Mouse (Mus musculus) MEL-GATA-1-ER (cell line): ENCODE measurements at regions not wholly inside any gene's neighbourhood (a gene's known extent, or its start where the extent isn't known, plus 50 kb on each side); places are given as distances from the start of the nearest gene placed in this dataset.
A peak's percentile ranks its signal among the peaks of the same experiment; 100 is the strongest.

Experiments used
- DNase-seq: peaks from one replicate; pipeline ENCODE4 v3.0.0-alpha.2; 2012; ENCODE audit warnings: low read depth; ENCODE audit errors: extremely low read depth

DNA sequence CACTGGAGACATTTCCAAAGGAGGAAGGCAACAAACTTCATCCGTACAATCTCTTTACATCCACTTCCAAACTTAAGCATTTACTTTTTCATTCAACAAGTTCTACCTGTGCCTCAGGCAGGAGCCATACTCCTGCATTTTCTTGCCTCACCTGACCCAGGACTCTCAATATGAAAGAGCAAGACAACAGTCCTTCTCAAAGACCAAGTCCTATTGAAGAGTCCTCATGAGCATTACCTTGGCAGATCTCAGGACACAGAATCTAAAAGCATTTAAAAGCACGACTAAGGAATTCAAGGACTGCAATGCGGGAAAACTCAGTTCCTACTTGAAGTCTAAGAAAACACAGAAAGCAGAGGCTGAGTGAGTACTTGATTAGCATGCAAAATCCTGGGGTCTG is 286.5 kb downstream of the Kcnrg start:
- no peak for DNase-seq

DNA sequence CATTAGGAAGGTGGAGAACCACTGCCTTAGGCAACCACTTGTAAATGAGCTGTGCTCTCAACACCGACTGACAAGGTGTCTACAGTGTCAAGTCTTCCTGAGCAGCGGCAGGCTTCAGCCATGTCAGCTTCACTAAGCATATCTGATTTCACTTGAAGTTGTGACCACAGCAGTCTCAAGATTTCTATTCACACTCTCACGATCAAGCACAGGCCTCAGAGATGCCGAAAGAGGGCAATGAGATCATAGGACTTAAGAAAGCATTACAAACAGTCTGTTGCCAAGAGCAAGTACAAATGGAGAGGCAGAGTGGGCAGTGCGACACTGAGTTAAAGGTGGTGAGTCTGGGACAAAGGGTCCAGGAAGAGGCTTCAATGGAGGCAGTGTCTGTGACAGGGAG is 289.6 kb downstream of the Kcnrg start:
- no peak for DNase-seq

DNA sequence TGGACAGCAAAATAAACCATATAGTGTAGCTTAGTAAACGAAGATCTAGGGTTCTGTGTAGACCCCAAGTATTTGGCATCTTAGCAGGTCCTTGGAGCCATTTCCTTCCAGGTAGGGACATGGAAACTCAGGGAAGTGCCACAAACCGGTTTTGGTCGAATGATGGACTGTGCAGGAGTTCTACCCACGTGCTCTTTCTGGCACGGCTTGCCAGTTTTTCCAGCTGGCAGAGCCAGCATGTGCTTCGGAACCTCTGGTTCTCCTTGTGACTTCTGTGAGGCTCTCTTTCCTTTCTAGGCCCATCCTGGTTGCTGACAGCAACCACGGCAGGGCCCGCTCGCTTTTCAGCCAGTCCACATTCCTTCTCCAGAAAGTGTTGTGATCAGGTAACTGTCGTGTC is 291.4 kb downstream of the Kcnrg start:
- DNase-seq: no peak

DNA sequence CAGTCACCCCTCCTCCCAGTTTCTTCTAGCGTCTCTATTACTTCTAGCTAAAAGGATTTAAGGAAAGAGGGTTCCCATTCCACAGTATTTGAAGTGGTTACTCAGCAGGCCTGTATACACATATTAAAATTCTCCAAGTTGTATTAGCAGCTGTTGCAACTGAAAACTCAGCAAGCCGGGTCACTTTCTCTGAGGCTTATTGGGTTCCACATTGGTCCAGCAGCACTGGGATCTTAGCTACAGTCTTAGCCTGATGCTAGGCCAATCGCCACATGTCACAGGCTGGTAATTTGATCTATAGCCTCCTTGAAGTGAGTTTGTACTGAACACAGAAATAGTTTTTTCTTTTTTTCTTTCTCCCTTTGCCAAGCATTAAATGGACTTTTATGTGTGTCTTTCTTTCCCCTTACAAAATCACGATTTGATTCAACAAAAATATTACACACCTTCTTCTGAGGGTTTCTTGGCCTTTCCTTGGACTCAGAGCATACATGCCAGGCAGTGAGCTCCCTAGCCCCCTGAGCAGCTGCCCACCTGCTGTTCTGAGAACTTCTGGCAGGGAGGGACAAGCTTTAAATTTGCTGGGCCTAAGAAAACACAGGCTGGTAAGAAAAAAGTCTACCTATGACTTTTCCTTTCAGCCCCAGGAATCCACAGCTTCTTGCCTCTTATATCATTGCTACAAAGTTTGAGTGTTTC is 297.3 kb downstream of the Kcnrg start:
- DNase-seq: no peak

DNA sequence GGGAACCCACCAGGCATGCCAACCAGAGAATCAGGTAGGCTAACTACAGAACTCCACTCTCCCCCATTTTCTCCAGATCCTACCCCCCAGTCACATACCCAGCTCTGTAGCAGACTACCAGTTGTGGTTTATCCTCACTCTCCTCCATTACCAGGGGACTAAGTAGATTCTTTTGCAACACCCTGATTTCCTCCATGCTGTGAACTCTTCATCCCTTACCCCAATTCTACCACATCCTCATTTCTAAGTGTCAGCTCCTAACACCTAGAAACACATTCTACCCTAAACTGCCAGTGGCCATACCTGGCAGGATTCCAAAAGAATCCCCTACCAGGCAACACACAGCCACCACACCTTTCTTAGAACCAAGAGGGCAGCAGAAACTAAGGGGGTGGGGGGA is 310.9 kb downstream of the Kcnrg start:
- DNase-seq: no peak

DNA sequence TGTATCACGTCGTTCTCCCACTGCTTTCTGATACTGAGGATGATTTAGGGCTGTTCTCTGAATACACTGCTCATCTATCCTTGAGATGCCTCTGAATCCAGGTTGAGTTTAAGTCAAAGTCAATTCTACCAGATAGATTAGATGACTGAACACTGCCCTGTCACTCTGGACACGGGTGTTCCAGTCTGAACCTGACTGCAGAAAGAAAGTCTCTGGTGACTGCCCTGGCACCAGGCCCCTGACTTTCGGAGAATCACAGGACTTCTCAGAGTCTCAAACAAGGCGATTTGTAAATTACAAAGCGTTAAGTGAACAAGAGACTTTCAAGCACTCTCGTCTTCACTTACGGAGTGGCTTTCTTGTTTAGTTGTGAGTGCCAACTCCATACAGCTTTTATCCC is 324.6 kb downstream of the Kcnrg start:
- no peak for DNase-seq

DNA sequence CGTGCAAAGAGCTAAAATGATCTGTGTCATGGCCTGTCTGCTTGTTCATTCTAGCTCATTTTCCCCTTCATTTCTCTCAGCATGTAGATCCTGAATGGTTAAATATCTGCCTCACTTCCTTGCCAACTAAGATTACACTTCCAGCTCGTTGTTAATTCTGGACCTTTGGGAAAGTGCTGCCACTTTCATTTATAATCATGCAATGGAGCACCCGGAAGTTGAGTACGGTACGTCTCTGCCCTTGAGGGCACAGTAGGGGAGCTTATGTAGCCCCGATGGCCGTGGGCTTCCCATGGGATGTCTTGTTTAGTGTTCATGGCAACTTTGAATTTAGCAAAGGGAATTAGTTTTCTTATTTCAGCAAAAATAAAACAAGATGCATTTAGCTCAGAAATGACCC is 334.4 kb downstream of the Kcnrg start:
- DNase-seq: no peak

DNA sequence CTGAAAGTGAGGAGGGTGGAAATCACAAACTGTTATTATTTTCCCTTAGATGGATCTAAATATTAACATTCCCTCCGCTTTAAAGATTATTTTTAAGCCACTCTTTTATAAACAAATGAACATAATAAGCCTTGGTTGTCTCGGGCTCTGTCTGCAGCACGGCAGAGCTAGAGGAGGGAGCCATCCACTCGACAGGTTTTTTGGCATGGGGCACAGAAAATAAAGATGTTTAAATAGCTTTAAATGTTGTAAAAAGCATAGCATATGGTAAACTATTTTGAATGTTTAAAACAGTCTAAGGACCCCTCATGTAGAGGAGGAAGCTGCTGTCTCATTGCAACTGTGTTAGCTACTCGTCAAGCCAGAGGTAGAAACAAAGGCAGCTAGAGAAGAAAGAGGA is 338.4 kb downstream of the Kcnrg start:
- DNase-seq: no peak

DNA sequence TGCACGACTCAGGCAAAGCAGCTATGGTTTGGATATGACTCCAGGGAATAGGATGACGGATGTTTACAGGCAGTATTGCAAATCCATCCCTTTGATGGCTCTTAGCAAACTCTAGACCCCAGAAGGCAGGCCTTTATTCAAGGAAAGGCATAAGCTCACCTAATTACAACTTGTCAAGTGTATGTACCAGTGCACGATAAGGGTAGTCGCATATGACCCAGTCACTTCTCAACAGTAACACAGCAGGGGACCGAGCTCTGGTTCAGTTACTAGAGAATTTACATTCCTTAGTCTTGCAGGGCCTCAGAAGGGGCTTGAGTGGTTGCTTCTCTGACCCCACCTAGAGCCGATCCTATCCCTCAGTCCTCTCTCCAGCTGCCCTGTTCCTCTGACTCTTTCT is 342.2 kb downstream of the Kcnrg start:
- no peak for DNase-seq

DNA sequence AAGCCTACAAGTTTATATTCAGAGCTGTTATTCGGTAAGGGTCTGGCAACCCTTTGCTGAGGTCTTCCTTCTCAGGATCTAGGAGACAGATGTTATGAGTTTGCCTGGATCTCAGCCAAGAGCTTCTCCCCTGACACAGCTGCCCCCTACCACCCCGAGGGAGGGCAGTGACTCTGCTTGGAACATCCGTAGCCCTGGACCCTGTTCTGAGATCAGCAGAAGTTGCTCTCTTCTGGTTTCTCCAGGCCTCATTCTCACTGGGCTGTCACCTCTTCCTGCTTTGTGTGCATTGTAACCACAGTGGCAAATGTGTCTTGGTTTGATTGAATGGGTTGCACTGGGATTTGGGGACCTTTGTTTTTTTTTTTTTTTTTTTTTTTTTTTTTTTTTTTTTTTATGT is 342.4 kb upstream of the Rnaseh2b start:
- no peak for DNase-seq

DNA sequence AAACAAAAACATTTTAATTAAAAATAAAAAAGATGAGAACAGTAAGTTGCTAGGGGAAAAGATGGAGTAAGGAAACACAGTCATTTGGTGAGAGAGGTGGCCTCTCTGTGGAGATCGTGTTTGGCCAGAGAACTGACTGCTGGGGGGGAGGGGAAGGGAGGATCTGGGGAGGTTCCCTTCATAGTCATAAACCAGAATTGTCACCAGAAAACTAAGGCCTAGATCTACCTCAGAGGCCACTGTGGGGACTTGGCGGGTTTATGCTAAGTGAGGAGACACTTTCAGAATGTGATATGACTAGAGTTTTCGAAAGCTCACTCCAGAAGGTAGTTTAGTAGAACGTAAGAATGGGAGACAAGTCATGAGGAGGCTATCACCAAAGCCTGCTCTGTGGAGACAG is 339.4 kb upstream of the Rnaseh2b start:
- no peak for DNase-seq

DNA sequence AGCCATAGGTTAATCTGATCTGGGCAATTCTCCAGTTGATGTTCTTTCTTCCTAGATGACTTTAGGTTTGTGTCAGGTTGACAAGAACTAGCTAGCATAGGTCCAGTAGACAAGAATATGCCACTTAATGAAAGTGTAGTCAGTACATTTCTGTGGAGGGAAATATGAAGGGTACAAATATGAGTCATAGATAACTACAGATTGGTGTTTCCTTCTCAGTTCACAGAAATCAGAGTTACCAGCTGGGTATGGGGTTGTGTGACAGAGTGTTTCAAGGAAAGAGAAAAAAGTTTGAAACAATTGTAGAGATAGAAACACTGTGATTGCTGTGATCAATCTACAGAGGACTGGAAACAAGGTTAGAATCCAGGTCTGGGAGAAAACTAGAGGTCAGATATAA is 337.0 kb upstream of the Rnaseh2b start:
- DNase-seq: no peak

DNA sequence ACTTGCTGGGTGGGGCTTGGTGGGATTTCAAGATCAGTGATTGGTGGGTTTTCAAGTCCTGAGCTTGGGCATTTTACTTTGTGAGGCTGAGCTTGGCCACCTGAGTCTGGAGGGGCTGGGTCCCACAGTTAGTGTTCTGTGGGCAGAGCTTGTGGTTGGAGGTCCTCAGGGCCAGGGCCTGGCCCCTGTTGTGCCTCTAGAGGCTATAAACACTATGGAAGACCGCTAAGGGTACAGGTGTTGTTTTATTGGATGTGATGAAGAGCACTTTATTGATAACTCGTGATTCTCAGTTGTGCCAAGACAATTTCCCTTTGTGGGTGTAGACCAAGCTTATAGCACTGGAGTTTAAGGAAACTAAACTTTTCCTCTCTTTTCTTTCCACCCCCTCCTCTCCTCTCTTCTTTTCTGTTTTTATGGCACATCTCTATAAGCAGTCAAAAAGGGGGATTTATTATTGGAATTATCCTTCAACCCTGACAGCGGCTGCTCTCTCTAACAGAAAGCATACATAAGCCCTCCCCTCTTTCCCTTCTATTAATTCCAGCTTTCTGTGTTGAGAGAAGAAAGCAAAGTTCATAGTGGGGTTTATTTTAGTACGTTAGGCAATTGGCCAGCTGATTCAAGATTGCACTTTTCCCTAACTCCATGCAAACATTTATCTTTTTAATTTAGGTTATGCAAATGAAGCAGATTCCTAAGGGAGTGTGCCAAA is 332.0 kb upstream of the Rnaseh2b start:
- no peak for DNase-seq

DNA sequence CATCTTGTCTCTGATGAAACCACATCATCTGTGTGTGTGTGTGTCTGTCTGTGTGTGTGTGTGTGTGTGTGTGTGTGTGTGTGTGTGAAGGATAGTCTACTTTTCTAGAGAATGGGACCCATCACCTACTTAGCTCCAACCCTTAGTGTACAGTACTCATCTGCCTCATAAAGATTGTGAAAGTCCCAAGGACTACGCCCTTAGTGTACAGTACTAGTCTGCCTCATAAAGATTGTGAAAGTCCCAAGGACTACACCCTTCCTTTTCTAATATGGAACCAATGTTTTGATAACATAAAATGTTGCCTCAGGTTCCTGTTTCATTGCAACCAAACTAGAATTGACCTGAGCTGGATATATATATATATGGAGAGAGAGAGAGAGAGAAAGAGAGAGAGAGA is 323.9 kb upstream of the Rnaseh2b start:
- DNase-seq: peak; percentile 34

DNA sequence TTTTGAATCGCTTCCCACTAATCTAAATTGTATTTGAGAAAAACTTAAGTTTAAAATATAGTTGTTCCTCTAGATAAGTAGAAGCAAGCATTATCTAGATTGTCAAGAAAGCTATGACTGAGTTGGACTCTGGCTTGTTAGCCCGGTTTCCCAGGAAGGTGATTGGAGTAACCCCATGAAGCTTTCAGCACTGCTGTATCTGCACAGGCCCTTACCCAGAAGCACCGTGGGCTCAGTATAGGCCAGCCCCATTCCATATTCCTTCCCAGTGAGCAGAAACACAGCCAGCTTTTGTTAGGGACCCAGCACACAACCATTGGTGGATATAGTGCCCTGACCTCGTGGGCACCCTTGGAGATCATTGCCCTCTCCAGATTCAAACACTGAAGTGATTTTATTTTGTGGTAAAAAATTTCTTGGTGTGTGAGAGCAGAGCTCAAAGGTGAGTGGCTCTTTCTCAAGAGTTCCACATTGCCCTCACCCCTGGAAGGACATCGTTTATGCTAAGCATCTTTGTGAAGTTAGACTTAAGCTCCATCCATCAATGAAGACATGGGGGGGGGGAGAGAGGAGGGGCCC is 323.3 kb upstream of the Rnaseh2b start:
- no peak for DNase-seq

DNA sequence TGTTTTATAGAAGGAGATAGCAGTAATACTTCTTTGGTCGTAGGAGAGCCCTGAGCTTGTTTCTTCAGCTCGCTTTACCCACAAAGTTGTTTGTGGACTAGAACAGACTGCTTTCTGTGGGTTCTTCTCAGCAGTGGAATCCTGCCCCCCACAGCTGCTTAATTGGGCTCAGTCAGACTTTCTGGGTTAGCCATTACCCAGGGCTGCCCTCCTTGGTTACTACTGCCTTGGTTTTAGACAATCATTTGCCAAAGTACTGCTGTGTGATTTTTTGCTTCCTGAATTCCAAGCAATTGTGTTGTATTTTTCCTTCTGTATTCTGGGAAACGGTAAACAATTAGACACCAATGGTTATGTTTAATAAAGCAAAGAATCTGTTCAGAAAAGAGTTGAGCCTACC is 321.8 kb upstream of the Rnaseh2b start:
- no peak for DNase-seq

DNA sequence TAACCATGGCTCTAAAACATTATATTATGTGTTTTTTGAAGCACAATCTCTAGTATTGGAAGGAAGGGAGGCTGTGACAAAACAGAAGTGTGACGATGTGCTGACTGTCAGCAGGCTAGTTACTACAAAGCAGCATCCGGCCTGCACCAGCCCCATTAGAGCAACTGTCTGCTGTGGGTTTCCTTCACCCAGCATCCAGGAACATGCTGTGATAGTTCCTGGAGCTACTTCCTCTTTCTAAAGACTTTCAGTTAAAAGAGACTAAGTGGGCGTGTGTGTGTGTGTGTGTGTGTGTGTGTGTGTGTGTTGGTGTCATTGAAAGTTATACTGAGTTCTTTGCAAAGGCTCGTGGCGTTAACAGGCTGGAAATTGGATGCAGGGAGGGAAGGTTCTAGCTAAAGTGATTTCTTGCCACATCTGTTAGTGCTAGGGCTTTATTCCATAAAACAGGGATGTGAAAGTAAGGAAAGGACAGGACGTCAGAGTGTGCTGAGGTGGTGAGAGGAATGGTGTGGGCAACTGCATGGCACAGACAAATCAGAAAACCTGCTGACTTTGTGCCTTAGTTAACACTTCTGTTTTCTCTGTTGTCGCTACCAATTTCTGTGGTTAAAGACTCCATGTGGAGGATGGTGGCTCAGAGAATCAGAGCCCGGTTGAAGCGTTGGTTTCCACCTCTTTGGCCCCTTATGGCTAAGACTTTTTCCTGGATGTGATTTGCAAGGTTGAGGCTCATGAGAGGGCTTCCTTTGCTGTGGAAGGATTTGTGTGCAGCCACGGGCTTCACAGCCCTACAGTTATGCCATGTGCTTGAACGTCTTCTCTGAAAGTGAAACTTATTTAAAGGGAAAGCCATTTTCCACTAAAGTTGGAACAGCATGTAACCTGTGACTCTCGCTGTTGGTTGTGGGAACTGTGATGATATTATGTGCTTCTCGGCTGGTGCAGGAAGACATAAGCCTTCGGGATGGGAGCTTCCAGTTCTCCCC is 321.0 kb upstream of the Rnaseh2b start:
- peak; percentile 82 for DNase-seq

DNA sequence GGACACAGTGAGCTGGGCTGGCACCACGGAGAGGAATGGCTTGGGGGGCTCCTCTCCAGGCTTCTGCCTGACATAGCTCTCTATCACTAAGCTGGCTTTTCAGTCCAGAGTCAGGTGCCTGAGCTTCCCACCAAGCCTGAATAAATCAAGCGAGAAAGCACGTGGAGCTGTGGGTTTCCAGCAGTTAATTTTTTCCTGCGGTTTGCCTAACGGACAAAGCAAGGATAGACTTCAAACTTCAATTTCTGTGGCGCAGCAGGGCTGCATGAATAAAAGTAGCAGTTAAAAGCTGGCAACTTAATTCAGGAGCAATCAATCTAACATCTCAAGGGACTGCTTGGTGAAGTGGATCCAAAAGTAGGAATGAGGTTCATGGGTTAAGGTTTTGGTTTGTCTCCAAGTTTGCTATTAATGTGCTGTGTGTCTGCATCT is 317.1 kb upstream of the Rnaseh2b start:
- DNase-seq: no peak

DNA sequence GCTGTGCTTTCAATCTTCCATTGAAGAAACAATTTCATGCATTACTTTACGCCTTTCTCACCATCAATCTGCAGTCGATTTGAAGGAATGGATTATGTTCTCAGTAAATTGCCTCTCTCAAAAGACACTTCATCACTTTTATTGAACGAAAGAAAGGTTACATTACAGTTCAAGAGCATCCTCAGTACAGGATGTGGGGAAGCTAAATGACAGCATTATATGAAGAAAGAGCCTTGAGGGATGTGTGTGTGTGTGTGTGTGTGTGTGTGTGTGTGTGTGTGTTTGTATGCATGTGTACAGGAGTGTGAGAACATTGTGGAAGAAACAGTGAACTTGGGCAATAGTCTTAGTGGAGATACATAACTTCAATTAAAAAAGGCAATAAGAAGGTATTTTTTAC is 311.8 kb upstream of the Rnaseh2b start:
- no peak for DNase-seq

DNA sequence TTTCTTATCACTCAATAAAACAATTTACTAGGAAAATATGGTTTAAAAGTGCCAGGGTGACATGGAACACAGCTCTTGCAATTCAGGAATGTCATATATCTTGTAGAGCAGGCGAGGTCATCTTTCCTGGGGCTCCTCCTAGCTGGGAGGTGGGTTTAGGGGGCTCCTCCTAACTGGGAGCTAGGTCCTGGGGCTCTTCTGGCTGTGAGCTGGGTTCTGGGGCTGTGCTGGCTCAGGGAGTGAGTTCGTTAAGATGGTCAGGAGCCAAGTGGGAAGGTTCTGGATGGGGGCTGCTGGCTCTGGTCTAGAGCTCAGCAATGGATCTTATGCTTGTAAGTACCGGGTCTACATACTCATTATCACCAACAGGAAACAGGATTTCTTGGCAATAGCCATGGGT is 306.8 kb upstream of the Rnaseh2b start:
- no peak for DNase-seq

DNA sequence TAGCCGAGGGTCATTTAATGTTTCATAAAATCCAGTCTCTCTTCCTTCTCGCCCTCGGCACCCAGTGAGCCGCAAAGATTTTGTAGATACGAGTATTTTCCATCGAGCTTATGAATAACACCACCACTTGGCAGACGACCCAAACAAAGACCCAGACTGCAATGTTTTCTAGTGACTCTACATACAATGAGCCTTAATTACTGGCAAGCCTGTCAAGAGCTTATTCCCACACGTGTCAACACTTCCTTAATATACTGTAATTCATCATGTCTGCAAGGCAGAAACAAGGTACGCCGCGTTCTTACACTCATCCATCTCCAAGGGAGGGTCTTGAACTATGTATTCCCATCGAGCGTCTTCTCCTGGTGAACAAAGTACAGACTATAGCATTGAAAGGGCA is 306.2 kb upstream of the Rnaseh2b start:
- DNase-seq: no peak

DNA sequence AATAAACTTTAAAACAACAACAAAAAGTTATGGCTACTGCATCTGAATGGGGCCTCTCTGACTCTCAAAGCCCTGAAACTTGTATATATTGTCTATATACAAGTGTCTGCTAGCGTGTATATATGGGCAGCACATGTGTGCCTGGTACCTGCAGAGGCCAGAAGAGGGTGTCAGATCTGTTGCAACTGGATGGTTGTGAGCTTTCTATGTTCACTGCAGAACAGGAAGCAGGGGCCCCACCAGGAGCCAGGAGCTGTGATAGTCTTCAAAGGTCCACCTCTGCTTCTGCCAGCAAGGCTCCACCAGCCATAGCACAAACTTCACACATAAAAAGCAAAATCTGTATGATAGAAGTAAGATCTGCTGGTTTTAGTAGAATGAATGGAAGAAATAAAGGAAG is 297.1 kb upstream of the Rnaseh2b start:
- no peak for DNase-seq
